Mouse (Mus musculus): ENCODE measurements around the gene Trim9. TPM values are rescaled to one million over a fixed set of nuclear protein-coding genes. Genes with fewer than 3 reads are reported as not detected.

The Trim9 gene
- total RNA-seq, 2 experiments from 2014 or later: 1.3 to 1.5 TPM

DNA sequence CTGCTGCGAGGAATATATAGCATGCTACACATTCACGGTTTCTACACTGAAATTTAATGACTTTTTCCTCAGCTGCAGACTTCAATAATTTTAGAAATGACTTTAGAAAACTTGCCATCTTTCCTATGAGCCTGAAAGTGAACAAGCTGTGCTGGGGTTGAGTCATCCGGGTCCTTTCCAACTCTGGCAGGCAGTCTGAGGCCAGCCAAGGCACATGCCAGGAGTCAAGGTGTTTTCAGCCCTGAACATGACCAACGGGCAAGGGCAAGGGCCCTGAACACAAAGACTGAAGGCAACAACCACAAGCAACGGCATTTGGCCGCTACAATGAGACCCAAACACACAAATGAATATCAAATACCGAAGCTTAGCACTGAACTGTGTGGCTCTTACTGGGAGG is 21.6 kb downstream of the Trim9 start:
- peak; percentile 42 to 46 for DNase-seq

DNA sequence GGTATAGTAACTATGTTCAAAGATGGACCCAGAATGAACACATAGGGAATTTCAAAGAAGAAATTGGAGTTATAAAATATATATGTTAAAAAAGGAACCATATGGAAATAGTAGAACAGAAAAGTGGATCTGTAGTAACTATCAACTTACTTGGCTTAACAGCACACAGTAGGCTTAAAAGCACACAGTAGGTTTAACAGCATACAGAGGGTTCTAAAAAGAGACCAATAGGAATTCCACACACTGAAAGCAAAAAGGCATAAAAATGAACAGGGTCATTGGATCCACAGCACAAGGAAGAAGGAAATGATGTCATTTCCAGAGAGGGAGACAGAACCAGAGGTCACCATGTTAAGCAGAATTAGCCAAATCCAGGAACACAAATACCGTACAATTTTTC is 24.6 kb downstream of the Trim9 start:
- no peak for DNase-seq

DNA sequence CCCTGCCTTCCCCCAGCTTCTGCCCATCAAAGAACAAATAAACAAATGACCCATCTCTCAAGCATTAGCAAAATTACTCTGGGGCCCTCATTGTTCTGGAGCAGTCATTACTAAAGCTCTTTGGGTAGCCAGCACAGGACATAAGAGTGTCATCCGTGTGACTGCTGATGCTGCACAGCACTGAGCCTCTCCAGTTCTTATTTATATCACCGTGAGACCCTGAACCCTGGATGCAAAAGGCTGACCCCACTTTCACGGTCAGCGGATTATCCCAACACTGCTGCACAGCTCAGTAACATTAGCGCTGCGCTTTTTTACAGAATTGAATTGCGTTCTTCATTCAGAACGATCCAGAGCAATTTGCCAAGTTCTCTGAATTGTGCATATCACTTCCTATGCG is 31.3 kb downstream of the Trim9 start:
- no peak for DNase-seq

DNA sequence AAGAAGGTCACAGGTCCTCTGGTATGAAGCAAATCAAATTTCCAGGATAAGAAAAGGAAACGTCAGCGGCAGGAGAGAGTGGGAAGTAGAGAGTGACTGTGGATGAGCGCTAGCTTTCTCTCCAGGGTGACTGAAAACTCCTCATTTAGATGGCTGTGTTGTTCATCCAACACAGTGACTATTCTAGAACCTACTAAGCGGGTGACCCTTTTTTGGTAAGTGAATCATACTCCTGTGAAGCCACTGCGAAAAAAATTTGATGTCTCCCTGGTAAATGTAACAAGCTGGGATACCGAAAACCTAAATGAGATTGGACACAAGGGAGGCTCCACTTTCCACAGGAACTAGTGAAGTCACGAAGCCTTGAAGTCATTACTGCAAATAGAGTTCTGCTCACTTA is 39.5 kb downstream of the Trim9 start:
- DNase-seq: no peak

DNA sequence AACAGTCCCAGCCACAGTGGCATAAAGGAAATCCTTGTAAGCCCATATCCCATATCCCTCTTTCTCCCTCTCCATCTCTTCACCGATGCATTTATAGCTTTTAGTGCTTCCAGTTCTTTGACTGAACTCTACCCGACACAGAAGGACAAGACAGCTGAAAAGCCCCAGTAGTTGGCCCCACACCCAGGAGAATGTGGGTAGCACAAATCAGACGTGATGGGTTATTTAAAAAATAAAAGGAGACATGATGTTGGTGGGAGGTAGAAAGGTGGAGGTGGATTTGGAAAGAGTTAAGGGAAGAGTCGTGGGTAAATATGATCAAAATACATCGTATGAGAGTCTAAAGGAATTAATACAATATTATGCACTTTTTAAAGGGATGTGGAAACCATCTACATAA is 40.4 kb downstream of the Trim9 start:
- no peak for DNase-seq

DNA sequence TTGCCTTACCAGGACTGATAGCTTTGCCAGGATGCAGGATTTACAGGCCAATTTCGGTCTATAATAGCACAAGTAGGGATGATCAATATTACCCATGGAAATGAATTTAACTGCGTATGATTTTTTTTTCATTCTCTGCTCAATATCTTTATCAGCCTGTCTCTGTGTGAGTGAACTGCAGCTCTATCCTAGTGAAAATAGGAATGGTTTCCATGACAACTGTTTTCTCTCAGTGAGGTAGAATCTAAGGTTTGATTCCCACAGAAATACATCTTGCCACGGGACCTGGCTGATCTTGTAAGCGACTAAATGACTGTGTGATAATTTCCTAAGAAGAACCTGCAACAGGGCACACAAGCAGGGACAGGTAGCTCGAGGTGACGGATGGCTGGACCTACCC is 43.4 kb downstream of the Trim9 start:
- no peak for DNase-seq

DNA sequence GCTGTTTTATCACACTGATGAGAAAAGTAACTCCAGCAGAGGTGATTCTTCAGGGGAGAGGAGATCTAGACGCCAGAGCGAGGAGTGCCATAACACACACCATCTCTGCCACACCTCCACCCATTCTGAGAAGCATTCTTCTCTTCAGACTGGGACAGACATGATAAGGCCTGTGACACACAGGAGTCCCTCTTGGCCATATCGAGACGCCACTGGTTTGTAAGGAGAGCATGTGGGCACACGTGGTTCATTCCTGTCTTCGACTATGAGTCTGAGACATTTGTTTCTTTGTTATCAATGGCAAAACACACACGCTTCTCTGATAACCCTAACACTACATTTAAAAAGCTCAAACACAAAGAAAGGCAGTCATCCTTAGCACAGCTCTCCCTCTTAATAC is 43.9 kb downstream of the Trim9 start:
- DNase-seq: no peak

DNA sequence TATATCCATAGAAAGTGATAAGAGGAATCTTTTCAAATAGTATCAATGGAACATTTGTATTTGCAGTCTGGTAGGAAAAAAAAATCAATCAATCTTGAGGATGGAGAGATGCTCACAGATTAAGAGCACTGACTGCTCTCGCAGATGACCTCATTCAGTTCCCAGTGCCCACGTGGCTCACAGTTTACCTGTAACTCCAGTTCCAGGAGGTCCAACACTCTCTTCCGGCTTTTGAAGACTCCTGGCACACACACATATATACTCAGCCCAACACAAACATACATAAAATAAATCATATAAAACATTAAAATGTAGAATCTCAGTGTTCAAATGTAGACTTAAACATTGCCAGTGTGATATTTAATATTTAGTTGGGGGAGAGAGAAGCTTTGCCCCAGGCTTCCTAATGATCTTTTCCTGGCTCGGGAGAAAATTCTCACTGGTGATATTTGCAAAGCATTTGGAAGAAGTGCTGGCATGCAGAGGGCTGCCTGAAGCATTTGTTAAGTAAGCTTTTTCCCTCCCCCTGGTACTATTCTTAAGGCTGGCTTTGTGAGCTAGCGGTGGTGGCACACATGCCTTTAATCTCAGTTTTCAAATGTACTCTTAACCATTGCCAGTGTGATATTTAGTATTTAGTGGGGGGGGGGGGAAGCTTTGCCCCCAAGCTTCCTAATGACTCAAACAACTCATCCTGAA is 45.2 kb downstream of the Trim9 start:
- no peak for DNase-seq

DNA sequence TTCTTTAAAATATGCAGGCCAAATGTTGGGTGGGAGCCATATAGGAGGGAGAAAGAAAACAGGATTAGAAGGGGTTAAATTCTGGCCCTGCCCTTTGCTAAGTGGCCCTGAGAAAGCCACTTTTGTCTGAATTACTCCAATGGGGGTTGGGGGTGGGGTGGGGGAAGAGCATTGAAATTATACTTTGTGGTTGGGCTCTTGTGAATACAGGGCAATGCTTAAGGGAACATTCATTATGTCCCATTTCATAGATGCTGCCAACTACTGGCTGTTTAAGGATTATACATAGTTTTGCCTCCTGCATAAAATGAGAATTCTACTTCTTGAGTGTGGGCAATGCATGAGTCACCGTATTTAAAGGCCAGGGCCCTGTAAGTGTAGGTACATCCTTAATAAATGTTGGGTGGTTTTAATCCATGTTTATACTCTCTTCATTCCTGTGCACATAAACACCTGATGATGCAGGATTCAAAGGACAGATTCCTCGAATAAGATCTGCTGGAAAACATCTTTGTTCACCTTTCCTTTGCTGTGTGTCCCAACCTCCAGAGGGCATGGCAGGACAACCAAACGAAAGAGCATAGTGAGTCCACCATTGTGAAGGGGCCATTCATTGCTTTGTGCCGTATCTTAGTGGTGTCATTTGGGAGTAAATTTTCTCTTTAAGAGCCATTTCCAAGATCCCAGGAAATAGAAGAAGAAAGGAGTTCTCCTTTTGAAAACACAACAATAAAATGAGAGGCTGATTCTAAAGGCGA is 53.3 kb downstream of the Trim9 start:
- DNase-seq: no peak

DNA sequence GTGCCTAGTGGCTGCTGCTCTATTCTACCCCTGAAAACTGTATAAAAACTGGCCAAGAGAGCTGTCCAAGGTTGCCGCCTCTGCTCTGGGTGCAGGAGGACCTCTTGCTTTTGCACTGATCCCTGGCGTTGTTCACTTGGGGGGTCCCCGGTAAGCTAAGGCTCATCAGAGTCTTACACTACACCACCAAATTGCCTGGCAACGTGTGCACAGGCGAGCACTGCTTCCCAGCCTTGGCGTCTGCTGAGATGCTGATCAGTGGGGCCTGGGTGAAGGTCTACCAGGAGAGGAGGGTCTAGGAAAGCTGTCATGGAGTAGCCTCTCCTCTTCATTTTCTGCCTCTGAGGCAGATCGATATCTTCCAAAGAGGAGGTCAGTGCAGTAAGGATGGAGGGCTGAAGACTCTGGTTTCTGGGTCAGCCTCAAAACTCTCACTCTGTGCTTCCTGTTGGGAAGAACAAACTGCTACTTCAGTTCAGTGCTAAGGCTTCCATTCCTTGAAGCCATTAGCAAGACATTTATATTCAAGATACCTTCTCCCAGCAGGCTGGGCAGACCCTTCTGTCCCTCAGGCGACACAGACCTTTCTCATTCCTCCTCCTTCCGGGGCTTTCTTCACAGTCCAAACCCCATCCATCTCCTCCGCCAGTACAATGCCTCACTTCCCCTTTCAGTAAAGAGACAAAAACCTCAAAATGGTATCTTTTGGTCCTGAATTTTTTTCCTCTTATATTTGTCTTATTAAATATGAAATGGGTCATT is 54.1 kb downstream of the Trim9 start:
- DNase-seq: no peak

DNA sequence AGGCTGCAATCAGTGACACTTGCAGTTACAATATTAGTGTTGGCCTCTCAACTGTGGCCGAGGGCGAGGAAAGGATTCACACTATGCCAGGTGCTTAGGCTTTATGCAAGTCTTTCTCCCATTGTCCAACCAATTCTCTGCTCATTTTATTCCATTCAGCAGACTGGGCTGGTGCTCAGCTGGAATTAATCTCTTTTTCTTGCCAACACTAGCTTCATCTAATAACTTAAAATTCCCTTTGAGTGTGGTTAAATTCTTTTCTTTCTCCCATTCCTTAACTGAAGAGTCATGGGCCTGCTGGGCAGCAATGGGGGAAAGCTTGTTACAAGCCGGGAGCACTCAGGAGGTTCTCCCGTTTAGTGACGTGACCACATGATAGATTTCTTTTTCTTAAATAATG is 61.9 kb downstream of the Trim9 start:
- DNase-seq: no peak

DNA sequence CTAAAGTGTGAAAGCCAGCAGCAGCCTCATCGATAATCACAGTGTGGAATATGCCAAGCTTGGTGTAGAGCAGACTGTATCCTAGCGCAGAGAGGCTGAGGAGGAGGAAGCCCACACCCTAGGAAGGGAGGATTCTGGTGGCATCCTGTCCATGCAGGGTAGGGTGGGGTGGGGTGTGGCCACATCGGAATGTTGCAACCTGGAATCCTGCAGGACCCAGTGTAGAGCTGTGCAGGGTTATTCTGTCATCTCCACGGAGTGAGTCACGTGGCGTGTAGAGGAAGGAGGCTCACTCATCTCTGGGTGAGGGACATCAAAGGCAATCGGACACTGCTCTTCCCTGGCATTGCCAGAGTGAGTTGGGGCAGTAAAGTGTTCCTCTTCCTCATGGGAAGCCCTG is 62.4 kb downstream of the Trim9 start:
- DNase-seq: no peak

DNA sequence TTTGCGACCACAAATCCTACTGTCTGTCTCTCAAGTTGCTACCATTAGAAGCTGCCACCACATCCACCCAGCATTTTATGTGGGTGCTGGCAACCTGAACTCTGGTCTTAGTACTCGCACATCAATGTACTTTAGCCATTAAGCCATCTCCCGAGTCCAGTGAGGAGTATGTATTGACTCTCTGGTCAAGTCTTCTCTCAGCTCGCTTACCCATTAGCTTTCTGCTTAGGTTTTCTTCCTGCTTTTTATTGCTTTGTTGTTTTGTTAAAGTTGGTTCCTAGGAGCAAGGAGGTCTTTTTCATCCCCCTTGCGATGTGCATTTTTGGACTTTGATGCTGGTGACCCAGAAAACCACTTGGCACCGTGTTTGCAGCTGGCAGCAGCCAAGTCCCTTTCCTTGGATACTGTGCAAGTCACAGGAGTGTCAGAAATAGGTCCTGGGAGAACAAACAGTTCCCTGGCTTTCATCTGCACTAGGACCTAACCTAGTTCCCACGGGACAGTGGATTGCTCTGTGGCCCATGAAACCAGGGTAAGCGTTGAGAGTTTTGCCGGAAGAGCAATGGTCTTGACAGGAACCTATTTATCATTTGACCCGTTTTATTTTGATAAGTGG is 64.2 kb downstream of the Trim9 start:
- peak in 1 of 2 experiments; percentile 48 for DNase-seq

DNA sequence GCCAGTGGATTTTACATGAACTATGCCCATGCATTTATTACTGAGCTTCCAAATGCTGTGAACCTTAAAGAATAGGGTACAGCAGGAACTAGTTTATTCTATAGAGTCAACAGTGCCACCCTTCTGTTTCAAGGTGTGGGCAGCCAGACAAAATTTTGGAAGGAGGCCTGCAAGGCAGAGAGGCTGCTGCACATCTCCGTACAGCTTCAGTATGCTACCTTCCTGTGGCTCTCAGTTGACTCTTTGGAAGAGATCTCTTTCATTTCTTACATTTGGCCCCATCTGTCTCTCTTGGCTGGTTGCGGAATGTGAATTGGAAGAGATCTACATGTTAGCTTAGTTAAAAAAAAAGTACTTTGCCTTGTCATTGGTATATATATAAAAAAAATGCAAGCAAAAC is 66.5 kb downstream of the Trim9 start:
- DNase-seq: no peak

DNA sequence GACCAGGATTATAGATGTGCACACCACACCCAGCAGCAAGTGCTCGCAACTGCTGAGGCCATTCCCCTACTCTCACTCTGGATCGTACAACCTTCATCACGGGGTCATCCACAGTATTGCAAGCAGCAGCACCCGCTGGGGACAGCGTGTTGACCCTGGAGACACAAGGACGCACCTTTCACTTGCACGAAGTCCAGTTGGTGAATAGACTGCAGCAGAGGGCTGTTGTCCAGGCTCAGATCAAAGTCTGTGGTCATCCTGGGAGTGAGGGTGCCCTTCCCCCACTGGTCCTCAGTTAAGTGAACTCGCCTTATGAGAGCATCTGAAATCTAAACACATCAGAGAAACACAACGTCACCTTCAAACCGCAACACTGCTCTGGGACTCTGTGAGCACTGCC is 67.0 kb downstream of the Trim9 start:
- DNase-seq: no peak

DNA sequence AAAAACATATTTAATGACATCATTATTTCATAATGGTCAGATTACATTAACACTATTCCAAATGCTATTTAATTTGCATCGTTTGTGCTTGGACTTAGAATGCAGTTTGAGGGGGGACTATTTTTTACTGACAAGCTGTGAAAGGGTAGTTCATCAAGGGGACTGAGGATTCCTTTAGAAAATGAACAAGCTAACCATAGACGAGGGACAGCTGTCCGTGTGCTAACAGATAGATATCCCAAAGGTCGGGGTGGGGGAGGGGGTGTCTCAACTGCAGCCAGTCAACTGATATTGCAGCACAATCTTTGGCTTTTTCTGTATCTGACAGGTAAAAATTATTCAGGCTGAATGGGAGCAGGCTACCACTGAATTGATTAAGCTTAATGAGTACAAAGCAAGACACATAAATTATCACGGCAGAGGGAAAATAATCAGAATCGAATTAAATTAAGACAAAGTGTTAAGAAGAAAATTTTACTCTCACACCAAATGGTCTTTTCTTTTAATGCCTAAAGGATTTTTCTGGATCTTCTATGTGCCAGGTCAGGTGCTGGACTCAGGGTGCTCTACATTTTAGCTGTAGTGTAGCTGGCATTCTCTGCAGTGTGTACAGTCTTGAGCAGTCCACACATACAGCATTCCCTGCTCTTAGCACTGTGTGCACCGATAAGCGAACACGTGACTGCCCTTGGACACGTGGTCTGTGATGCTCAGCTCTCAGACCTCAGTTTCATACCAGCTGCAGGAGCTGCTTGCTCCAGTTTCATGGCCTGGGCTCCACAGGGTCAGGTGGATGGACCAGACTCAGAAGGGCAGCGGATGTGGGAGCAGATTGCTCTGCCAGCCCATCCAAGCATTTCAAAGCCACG is 70.1 kb downstream of the Trim9 start:
- DNase-seq: no peak

DNA sequence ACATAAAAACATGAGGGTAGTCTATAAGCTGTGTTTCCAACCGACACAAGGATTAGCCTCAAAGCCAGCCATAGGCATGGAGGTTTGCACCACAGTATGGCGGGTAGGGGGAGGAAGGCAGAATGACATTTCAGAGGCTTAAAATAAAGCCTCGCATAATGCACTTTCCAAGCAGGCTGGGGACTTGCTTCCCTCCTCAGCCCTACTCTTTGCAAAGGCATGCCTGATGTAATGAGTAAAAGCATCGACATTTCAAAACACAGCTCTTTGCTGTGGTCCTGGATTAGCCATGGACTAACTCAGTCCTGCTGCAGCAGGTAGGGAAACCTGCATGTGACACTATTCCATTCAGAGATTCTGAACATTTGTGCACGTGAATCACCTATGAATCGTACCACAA is 77.7 kb downstream of the Trim9 start:
- no peak for DNase-seq

DNA sequence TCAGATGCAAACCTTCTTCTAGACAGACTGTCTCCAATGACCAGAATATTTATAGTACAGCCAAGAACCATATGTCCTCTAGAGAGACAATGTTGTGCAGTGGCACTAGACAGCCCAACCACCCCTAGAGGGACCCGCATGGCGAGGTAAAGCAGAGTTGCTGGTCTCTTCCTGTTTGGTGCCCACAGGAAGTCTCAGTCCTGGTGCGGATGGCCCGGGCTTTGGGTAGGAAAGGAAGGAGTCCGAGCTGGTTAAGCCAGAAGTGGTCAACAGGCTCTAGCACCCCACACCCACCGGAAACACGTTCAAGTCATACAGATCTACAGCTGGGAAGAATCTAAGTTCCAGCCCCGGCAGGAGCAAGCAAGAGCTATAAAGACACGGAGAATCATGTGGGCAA is 80.1 kb downstream of the Trim9 start:
- DNase-seq: no peak

DNA sequence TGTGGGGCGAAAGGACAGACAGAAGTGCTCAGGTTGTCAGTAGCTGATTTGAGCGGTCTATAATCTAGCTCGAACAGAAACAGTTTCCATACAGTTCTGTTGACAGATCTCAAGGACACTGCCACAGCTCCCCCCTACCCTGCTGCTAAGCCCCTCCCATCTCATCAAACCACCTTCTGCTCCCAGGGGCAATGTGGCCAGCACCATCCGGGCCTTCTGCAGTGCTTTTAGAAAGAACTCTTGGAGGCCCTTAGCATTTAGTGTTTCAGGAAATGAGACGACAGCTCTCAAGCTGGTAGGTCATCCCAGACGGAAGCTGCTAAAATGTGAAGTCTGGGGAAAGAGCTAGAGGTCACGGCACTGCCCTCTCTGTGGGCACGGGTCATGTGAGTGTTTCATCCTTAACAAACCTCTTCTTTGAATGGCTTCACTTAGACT is 80.9 kb downstream of the Trim9 start:
- DNase-seq: no peak

DNA sequence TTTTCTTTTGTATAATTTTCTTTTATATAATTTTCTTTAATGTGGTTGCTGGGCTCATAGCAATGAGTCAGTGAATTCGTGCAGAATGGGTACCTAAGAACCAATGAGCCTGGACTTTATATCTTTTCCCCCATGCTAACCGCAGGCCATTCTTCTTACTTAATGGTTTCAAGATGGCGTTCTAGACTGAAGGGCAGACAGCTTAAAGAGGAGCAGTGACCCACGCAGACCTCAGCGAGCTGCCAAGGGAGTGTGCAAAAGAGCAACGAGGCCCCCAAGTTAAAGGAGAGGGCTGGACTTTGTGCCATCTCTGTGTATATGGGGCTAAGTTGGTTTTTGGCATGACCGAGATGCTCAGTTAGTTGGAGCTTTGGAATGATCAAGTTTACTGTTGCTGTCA is 83.7 kb downstream of the Trim9 start:
- no peak for DNase-seq

DNA sequence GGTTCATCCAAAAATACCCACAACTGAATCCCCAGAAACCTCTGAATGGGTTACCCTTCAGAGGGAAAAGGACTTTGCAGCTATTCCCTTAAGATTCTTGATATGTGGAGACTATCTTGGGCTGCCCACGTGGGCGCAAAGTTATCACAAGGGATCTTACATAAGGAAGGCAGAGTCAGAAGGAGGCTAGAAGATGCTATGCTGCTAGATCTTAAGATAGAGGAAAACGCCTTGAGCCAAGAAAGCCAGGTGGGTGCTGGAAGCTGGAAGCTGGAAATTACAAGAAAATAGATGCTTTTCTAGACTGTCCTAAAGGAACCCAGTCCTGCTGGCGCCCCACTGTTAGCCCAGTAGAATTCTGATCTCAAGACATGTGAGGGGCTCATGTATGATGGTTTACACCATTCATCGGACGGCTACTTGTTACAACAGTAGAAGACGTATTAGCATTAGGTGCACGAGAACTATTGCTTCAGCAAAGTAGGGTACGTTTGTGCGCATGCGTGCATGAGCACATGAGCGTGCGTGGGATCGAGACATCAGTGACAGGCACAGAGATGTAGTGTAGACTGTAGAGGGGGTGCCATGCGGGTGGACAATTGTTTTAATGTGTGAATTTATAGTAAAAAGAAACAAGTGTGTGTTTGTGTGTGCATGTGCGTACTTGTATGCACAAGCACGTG is 85.0 kb downstream of the Trim9 start:
- DNase-seq: no peak

All from adrenal gland, postnatal 36 days (tissue).